Mouse (Mus musculus) 3134 (cell line): Measurements from ENCODE around the gene Tgm2.
A peak's percentile ranks its signal among the peaks of the same experiment; 100 is the strongest.

Source experiments
- DNase-seq: peaks from one replicate; pipeline ENCODE4 v3.0.0-alpha.2; 2011; ENCODE audit warnings: low spot score; ENCODE audit not compliant: insufficient read length; ENCODE audit errors: extremely low read depth

Tgm2 gene

GRCm38 (mm10) chr2:158141690-158142440 lies 4.4 kb downstream of the Tgm2 start:
- DNase-seq, result no peak

GRCm38 (mm10) chr2:158141271-158141670 lies 5.0 kb downstream of the Tgm2 start:
- DNase-seq, result no peak

- DNase-seq, result no peak
Measured at GRCm38 (mm10) chr2:158140664-158141063, 5.6 kb downstream of the Tgm2 start.

GRCm38 (mm10) chr2:158139628-158140027 lies 6.6 kb downstream of the Tgm2 start:
- DNase-seq, result peak; percentile 94

GRCm38 (mm10) chr2:158138778-158139177 lies 7.5 kb downstream of the Tgm2 start:
- no peak for DNase-seq

- DNase-seq, result peak; percentile 79
Measured at GRCm38 (mm10) chr2:158137771-158138170, 8.5 kb downstream of the Tgm2 start.

GRCm38 (mm10) chr2:158136205-158136604 lies 10.0 kb downstream of the Tgm2 start:
- DNase-seq, result peak; percentile 81

GRCm38 (mm10) chr2:158133050-158133449 lies 13.2 kb downstream of the Tgm2 start:
- DNase-seq, result no peak

GRCm38 (mm10) chr2:158132320-158132719 lies 13.9 kb downstream of the Tgm2 start:
- no peak for DNase-seq

- DNase-seq, result no peak
Measured at GRCm38 (mm10) chr2:158131197-158131835, 14.9 kb downstream of the Tgm2 start.

GRCm38 (mm10) chr2:158130391-158130986 lies 15.7 kb downstream of the Tgm2 start:
- peak; percentile 72 for DNase-seq

- no peak for DNase-seq
Measured at GRCm38 (mm10) chr2:158129291-158130002, 16.8 kb downstream of the Tgm2 start.

- DNase-seq, result no peak
Measured at GRCm38 (mm10) chr2:158128461-158129130, 17.6 kb downstream of the Tgm2 start.

GRCm38 (mm10) chr2:158127872-158128271 lies 18.4 kb downstream of the Tgm2 start:
- DNase-seq, result no peak

- no peak for DNase-seq
Measured at GRCm38 (mm10) chr2:158127245-158127644, 19.0 kb downstream of the Tgm2 start.

- no peak for DNase-seq
Measured at GRCm38 (mm10) chr2:158122814-158123213, 23.4 kb downstream of the Tgm2 start.

- DNase-seq, result peak; percentile 87
Measured at GRCm38 (mm10) chr2:158121645-158122326, 24.4 kb downstream of the Tgm2 start.

GRCm38 (mm10) chr2:158120868-158121267 lies 25.4 kb downstream of the Tgm2 start:
- DNase-seq, result no peak

GRCm38 (mm10) chr2:158120211-158120610 lies 26.0 kb downstream of the Tgm2 start:
- no peak for DNase-seq

GRCm38 (mm10) chr2:158119145-158119544 lies 27.1 kb downstream of the Tgm2 start:
- DNase-seq, result no peak
